Mouse (Mus musculus) neural tube, embryonic 10.5 days (tissue): Measurements from ENCODE around the gene Vhl.
A peak's percentile ranks its signal among the peaks of the same experiment; 100 is the strongest.
"Not testable (repeated sequence)": the region's sequence is repeated elsewhere in the genome, so short reads cannot be mapped to it uniquely, and the experiment has no call there.

Source experiments
- DNase-seq: peaks from one replicate; pipeline ENCODE4 v3.0.0-alpha.2; 2017; ENCODE audit warnings: low spot score; ENCODE audit errors: extremely low spot score

The Vhl gene

DNA sequence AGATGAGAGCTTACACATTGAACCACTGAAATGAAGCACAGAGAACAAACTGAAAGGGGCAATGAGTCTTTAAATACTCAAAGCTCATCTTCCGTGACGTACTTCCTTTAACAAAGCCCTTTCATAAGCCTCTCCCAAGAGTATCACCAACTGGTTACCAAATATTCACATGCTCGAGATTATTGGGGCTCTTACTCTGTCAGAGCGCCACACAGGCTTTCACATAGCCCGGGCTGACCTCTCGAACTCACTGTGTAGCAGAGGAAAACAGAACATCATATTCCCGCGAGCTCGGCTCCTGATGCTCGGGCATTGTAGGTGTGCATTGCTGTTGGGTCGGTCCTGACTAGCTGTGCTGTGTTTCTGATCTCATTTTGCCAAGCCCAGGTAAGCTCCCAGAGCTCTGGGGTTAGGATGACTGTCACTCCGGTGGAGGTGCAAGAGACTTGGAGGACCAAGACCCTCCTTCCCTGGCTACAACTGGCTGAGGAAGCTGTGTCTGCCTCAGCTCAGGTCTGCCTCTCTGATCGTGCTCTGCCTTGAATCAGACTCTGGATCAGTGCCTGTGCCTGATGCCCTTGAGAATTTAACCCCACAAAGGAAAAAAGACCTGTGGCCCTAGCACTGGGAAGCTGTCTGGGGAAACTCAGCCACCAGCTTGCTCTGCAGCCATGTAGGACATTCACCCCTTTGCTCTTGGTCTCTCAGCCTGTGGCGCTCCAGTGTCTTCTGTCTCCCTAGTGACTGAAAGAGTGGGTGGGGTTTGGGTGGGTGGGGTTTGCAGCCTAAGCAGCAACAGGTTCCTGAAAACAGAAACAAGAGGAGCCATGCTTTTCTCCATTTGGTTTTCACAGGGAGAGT, 37.0 kb downstream of the Vhl start:
- DNase-seq: no peak

DNA sequence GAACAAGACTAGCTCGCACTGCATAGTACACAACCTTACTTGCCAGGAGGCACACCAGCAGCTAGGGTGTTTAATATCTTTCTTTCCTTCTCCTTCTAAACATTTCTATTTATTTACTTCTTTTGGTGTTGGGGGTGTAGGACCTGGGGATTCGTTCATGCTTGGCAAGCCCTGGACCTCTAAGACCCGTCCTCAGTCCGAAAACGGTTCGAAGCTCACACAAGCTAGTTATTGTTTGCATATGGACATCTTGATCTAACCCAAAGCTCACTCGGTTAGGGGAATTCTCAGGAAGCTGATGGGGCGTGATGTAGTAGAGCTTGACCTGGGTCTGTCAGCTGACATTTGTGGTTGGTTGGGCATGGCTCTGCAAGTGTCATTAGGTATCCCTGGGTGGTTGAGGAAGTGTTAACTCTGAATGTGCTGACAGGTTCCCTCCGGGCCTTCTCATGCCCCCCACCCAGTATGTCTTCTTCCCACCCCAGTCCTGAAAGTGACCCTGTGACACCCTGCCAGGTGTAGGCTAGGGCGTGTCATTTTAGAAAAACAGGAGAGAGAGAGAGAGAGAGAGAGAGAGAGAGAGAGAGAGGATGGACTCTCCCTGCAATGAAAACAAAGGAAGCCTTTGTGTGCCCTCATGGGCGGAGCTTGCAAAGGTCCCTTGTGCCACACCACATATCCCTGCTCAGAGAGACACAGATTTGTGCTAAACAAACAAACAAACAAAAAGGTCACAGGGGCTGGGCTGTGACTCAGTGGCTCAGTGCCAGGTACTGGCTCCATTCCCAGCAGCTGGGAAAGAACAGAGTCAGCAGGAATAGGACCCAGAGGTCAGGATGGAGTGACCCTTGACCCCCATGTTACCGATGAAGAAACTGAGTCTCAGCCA, 37.8 kb downstream of the Vhl start:
- no peak for DNase-seq

DNA sequence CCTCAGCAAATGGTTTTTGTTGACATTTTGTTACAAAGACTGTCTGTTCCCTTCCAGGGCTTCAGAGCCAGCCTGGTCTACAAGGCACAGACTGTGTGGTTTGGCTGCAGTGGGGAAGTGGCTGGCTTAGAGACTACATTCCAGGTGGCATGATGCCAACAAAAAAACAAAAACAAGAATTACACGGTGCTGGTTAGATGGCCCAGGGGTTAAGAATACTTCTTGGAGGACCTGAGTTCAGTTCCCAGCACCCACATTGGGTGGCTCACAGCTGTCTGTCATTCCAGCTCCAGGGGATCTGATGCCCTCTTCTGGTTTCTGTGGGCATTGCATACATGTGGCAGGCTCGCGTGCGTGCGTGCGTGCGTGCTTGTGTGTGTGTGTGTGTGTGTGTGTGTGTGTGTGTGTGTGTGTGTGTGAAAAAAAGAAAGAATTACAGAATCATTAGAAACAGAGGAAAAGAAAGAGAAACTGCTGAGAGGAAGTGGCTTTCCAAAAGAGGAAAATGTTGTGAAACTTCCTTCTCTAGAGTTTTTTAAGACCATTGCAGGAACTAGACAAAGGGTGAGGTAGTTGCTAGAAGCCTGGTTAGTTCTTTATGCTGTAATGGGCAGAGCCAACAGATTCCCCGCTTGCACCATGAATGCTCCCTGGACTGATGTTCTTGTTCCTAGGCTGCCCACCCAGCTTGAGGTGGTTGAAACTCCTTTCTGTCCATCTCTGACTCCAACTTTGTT, 39.4 kb downstream of the Vhl start:
- no peak for DNase-seq

DNA sequence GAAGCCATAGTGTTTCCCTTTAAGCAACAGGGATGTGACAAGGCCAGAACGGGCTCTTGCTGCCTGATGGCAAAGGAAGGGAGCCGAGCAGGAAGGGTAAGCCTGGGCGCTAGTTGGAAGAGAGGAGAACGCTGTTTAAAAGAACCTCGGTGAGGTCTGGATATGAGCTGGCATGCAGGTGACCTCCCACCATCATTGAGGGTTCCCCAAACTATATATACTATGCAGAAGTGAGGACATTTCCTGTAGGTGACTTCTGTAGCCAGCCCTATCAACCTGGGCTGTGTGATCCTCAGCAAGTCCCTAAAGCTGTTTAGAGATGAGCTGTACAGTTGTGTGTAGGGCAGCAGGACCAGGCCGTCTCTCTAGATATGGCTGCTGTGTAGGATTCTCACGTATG, 40.5 kb downstream of the Vhl start:
- no peak for DNase-seq

DNA sequence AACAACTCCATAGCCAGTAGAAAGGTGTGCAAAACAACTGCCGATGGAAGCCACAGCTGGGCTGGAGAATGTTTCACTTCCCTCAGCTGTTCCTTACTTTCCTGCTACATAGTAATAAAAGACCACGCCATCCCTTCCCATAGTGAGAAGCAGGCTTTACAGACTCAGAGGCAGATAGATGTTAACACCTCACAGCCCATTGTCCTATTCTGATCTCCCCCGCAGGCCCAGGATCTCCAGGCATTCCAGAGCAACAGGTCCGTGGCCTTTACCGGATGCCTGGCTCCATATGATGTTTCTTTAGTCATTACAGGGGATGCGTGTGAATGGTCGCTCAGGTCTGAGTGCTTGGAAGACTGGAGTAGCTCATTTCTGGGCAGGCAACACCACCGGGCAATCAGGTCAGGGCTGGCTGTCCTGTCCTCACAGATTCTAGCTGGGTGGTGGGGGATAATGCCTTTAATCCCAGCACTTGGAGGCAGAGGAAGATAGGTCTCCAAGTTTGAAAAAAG, 43.9 kb downstream of the Vhl start:
- DNase-seq: no peak

DNA sequence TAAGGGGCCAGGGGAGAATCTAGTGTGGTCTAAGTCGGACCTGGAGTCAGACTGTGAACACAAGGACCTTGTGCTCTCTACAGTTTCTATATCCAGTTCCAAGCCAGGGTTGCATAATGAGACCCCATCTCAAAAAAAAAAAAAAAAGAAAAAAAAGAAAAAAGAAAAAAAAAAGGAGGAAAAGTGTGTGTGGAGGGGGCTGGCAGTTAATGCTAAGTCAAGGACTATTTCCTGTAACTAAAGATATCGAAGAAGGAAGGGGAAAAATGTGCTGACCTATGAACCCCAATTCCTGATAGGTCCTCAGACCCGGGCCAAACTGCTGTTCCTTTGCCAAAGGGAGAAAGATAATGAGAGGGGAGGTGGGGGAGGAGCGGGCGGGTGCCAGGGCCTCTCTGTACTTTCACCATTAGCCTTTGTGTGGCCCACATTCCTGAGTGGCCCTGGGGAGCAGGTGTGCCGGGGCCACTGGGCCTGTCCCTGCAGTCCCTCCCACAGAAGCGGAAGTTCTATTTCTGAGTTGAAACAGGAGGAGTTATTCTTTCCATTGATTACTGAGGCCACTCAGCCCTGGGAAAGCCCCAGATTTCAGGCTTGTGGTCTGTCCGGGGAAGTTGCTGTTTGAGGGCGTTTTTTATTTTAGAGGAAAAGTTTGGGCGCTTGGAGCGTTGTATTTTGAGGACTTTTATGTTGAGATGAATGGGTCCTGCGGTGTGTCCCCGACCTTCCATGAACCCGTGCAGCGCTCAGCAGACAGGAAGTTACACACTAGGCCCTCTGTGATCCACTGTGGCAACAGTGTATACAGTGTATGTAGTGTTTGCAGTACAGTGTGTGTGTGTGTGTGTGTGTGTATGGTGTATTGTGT, 44.8 kb downstream of the Vhl start:
- peak; percentile 29 for DNase-seq

DNA sequence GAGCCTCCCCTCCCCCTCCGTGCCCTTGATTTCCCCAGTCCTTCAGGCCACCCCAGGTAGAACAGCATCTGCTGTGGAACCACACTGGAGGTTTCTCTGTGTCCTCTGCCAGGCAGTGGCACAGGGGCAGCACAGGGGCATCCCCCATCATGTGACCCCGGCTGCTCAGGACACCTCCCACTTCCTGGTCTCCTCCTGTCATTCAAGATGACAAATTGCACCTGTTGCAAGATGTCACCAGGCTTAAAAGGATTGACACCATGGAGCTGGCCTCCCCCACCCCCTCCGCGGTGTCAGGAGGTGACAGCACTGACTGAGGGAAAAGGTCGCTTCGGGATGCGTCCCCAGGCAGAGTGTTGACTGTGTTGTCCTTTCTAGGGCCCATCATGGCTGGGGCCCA, 46.1 kb downstream of the Vhl start:
- DNase-seq: no peak

DNA sequence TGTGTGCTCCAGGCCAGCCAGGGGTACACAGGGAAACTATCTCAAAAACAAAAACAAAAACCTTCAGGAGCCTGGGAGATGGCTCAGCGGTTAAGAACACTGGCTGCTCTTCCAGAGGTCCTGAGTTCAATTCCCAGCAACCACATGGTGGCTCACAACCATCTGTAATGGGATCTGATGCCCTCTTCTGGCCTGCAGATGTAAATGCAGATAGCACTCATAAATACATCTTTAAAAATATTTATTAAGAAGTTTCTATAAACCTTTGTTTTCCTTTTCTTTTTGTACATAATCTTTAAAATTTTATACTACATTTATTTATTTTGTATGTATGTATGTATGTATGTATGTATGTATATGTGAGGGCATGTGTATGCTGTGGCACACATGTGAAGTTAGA, 48.3 kb downstream of the Vhl start:
- DNase-seq: not testable (repeated sequence)

DNA sequence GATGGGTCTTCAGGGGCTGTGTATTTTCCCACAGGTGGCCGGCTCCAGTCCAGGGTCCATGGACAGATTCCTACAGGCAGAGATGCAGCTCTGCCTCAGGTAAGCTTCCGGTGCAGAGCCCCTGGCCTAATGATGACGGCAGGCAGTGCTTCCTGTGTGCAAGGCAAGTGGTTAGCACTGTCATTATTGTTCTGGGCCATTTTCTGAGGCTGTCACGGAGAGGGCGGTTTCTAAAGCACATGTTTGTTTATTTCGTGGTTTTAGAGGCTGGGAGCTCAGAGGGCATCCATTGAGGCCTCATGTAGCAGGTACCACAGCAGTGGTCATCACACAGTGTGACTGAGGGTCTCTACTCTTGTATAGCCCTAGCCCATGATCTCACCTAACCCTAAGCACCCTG, 49.2 kb downstream of the Vhl start:
- no peak for DNase-seq

DNA sequence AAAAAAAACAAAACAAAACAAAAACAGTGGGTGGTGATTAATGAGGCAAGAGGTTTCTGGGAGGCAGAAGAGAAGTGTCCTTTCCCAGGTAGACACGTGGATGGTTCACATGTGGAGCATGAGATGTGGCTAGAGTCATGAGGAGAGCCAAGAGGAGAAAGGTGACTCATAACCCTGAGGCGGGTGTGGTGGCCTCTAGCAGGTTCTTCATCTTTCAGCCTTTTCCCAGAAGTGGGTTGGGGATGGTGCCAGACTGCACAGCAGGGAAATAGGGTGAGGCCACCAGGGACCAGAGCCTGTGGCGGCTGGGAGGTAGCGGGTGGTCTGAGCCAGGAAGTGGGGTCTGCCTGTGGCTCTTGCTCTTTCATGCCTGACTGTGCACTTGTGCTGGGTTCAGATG, 51.5 kb downstream of the Vhl start:
- no peak for DNase-seq

DNA sequence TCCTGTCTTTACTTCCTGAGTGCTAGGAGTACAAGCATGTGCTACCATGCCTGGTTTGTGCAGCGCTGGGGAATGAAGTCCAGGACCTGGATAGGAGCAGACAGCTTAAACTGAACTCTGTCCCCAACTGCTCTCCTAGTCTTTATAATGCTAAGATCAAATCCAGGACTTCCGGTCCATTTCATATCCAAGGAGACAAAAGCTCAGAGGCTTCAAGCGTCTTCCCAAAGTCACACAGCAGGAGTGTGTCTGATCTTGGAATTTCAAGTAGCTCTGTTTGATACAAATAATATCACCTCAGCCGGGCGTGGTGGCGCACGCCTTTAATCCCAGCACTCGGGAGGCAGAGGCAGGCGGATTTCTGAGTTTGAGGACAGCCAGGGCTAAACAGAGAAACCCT, 52.2 kb downstream of the Vhl start:
- no peak for DNase-seq

DNA sequence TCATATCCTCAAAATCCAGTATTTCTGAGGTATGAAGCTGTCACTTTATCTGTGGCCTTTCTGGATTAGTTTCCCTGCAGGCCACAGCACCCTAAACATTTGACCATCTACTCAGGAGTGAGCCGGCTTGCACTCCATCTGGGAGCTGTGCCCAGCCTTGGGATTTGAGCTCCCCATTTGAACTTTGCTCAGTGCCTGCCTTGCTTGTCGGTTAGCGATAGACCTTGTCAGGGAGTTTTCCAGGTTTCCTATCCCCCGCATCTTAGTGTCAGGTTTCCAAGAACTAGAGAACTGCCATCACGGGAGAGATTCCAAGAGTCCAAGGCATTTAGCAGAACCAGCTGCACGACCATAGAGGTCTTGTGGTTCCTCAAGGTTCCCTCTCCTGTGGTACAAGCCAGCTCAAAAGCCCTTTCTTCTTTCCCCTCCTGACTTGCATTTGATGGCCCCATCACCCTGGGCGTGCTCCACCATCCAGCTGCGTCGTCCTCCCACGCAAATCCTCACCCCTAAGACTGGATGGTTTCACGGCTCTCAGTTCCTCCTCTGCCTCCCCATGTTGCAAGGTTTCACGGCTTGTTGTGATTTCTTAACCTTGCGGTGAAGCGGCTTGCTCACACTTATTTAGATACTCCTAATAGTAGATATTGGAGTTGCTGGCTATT, 53.4 kb downstream of the Vhl start:
- no peak for DNase-seq

DNA sequence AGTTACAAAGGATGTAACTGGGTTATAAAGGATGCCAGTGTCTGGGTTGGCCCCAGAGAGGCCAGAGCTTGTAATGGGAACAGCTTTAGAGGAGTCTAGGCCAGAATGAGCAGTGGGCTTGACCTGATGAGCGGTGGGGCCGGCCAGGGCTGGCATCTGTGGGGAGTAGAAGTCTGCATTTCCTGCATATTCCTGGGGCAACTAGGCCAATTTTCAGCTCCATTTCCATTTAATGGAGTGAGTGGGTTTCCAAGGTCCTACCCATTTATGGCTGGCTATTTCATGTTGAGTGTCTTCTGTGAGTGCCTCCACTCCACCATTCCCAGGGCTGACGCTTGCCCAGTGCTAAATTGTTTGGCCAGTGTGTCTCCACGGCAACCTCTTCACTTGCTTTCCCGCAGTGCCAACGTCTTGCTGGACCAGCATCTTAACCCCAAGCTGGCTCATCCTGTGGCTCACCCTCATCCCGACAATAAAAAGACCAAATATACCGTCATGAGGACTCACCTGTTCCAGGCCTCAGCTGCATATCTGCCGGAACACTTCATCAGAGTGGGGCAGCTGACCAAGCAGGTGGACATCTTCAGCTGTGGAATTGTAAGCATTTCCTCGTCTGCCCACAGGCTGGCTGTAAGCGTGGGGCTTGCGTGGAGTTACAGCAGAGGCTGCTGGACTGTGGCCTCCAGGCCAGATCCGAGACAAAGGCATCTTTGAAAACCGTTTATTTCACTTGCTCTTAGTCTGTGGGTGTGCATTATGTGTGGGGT, 54.7 kb downstream of the Vhl start:
- no peak for DNase-seq

DNA sequence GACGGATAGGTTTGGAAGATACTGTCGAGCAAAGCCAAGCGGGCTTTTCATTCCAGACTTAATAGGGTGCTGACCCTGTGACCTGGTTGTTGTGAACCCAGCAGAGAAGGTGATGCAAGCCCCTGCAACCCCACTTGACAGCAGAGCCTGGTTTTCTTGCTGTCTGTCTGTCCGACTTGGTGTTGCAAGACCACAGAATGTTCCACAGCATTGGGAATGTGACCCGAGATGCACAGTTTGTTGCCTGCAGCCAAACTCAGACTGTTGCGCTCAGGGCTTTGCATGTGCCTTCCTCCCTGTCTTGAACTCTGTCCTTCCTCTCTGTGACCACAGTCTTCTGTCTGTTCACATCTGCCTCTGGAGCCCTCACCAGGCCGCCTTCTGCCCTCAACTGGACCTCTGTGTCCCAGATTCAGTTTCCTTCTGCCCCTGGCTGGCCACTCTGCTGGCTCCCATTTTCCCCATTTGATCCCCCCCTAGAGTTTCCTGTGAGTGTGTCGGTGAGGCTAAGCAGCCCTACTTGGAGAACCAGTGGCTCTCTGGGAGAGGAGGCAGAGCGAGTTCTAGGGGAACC, 56.3 kb downstream of the Vhl start:
- DNase-seq: no peak
